Mouse (Mus musculus): ENCODE results near the gene Man1b1. TPM values are rescaled to one million over a fixed set of nuclear protein-coding genes. Genes with fewer than 3 reads are reported as not detected.

Gene Man1b1
- polyA plus RNA-seq, 1 experiment: 37.0 TPM

DNA sequence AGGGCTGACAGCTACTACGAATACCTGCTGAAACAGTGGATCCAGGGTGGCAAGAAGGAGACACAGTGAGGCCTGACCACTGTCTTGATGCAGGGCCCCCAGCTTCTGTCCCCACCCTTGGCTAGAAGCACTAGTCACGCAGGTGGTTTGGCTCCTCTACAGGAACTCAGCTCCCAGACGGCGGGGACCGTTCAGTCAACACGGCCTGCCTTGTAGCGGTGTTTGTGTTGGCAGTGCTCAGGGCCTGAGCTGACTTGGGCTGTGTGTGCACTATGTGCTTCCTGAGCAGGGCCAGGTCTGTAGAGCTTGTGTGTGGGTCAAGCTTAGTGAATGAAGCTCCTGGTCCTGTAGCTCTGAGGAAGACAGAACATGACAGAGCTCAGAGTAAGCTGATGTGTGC, 16.0 kb downstream of the Man1b1 start:
- TF ChIP-seq CTCF (IDR thresholded peaks at IDR 0.05; ENCODE audit: borderline replicate concordance, extremely low read depth, insufficient read depth, insufficient read length): no peak
- TF ChIP-seq POLR2A (IDR thresholded peaks at IDR 0.05; ENCODE audit: borderline replicate concordance, extremely low read depth, insufficient read depth, insufficient read length, poor library complexity, severe bottlenecking): no peak

DNA sequence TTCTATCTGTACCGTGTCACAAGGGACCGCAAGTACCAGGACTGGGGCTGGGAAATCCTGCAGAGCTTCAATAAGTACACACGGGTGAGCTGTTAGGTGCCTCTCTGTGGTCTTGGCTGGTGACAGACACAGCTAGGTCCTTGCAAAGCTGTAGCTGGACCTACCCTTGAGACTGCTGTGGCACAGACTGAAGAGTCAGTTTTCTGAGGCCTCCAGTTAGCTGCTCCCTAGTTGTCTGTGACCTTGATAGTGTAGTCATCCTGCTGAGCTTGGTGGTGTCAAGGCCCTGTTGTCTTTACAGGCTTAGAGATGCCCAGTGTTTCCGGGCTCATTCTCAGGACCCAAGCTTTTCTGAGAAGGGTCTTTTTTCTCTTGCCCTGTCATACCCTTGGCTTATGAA, 17.4 kb downstream of the Man1b1 start:
- TF ChIP-seq CTCF (IDR thresholded peaks at IDR 0.05; ENCODE audit: borderline replicate concordance, extremely low read depth, insufficient read depth, insufficient read length) (no peak), POLR2A (IDR thresholded peaks at IDR 0.05; ENCODE audit: borderline replicate concordance, extremely low read depth, insufficient read depth, insufficient read length, poor library complexity, severe bottlenecking) (no peak)

More for the DNA sequence above, 16.0 kb downstream of the Man1b1 start:
- DNase-seq (ENCODE audit: low read depth): no peak

DNA sequence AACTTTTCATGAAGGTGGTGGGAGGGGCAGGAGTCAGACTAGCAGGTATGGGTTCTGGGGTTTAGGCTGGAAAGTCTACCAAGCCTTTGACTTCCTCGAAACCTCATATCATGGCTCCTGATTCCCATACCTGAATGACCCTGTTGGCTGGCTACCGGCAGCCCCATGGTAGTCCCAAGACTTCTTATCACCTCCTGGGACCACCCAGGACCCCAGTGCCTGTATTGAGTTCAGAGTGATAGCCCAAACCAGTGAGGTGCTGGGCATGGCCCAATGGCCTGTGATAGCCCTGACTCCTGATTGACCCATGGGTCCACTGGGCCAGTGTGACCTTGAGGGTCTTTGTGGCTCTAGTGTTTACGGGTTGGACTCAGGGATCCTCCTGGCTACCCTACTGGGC, 18.6 kb downstream of the Man1b1 start:
- TF ChIP-seq CTCF (IDR thresholded peaks at IDR 0.05; ENCODE audit: borderline replicate concordance, extremely low read depth, insufficient read depth, insufficient read length): no peak
- TF ChIP-seq POLR2A (IDR thresholded peaks at IDR 0.05; ENCODE audit: borderline replicate concordance, extremely low read depth, insufficient read depth, insufficient read length, poor library complexity, severe bottlenecking): no peak
- DNase-seq (ENCODE audit: low read depth): no peak

More for the DNA sequence above, 17.4 kb downstream of the Man1b1 start:
- no peak for DNase-seq (ENCODE audit: low read depth)

DNA sequence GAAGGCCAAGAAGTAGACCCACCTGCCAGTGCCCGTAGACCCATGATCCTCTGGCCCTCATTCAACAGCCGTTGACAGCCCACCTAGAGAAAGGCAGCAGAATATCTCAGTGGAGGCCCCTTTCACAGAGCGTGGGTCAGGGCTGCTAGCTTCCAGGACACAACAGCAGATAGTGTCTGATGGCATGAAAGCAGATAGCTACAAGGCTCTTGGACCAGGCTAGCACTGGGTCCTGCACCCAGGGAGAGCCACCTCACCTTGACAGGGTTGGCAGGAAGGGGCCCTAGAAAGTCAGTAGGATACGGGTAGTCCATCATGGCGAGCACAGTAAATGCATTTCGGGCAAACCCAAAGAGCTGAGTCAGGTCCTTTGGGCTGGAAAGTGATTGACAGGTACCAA, 22.1 kb downstream of the Man1b1 start:
- DNase-seq (ENCODE audit: low read depth): no peak
- TF ChIP-seq CTCF (IDR thresholded peaks at IDR 0.05; ENCODE audit: borderline replicate concordance, extremely low read depth, insufficient read depth, insufficient read length) (no peak), POLR2A (IDR thresholded peaks at IDR 0.05; ENCODE audit: borderline replicate concordance, extremely low read depth, insufficient read depth, insufficient read length, poor library complexity, severe bottlenecking) (no peak)

DNA sequence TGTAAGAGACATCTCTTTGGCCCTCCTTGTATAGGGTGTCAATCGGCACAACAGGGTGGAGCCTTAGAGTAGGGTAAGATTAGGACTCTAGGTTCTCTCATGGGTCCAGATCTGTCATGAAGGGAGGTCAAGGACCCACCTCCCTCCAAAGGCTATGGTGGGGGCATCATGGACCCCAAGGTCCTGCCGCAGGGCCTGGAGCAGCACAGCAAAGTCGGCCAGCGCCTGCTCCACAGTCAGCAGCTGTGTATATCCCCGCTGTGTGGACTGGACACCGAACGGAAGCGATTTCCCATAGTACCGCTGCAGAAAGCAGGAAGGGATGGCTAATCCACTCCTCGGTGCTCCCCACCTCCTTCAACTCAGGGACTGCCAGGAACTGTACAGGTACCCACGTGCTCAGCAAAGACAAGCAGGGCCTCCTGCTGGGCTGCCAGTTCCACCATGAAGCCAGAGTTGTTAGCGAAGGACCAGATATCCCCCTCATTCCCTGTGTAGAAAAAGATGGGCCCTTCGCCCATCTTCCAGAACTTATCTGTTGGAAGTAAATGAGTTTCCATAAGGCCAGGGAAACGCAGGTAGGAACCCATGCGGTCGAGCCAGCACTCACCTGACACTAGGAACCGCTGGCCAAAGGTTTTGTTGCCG, 23.4 kb downstream of the Man1b1 start:
- TF ChIP-seq CTCF (IDR thresholded peaks at IDR 0.05; ENCODE audit: borderline replicate concordance, extremely low read depth, insufficient read depth, insufficient read length) (no peak), POLR2A (IDR thresholded peaks at IDR 0.05; ENCODE audit: borderline replicate concordance, extremely low read depth, insufficient read depth, insufficient read length, poor library complexity, severe bottlenecking) (no peak)
- no peak for DNase-seq (ENCODE audit: low read depth)

DNA sequence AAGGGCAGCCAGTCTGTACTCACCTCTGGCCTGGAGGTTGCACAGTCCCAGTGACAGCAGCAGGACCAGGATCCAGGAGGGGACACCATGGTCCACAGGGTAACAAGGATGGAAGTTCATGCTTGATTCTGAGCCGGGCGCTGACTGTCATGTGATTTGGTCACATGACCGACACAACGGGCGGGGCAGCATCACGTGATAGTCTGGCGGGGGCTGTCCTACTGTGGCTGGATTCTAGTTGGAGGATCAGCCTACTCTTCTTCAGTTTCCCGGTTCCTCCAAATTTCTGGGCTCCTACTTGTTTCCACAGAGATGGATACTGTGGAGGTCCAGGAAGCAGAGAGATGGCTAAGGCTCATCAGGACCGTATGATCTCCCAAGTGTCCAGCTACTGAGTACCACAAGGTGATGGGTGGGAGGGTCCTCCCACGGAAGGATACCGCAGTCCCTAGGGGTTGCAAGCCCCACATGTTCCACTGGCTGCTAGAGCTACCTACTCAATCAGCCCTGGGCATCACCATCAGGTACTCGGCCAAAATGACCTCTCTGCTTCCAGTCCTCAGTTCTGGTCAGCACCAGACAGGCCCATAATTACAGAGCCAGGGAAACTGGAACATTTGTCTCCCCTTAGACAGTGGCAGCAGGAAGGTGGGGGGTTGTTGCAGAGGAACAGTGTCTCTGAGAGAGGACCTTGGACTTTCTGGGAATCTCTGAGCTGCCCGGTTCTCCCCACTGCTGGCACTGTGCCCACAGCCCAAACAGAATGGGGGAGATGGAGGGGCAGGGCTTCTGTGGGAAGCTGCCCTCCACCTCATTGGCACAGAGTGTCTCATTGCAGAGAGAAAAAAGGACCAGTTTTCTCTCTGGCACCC, 24.3 kb downstream of the Man1b1 start, which contains the start of gene Dpp7:
Gene Dpp7 (minus strand): TSS at position 152 of the 872 bp plus-strand sequence.
- DNase-seq (ENCODE audit: low read depth): peak; percentile 93
- peak; percentile 28; the same call in 1 of the 2 replicates for TF ChIP-seq POLR2A (IDR thresholded peaks at IDR 0.05; ENCODE audit: borderline replicate concordance, extremely low read depth, insufficient read depth, insufficient read length, poor library complexity, severe bottlenecking)
- TF ChIP-seq CTCF (IDR thresholded peaks at IDR 0.05; ENCODE audit: borderline replicate concordance, extremely low read depth, insufficient read depth, insufficient read length): no peak

DNA sequence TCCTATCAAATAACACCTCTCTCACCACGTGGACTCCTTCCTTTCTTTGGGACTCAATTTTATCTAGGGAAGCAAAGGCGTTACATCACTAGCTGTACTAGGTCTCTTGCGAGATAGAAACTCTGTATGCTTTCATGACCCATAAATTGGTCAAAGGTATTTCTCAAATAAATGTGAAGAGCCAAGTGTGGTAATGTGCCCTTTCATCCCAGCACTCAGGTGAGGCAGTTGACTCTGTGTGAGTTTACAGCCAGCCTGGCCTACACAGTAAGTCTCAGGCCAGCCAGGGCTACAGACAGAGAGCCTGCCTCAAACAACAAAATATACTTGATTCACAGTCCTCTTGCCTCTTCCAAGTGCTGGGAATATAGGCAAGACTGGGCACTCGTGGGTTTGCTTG, 27.7 kb downstream of the Man1b1 start:
- no peak for TF ChIP-seq POLR2A (IDR thresholded peaks at IDR 0.05; ENCODE audit: borderline replicate concordance, extremely low read depth, insufficient read depth, insufficient read length, poor library complexity, severe bottlenecking)
- no peak for TF ChIP-seq CTCF (IDR thresholded peaks at IDR 0.05; ENCODE audit: borderline replicate concordance, extremely low read depth, insufficient read depth, insufficient read length)
- no peak for DNase-seq (ENCODE audit: low read depth)

DNA sequence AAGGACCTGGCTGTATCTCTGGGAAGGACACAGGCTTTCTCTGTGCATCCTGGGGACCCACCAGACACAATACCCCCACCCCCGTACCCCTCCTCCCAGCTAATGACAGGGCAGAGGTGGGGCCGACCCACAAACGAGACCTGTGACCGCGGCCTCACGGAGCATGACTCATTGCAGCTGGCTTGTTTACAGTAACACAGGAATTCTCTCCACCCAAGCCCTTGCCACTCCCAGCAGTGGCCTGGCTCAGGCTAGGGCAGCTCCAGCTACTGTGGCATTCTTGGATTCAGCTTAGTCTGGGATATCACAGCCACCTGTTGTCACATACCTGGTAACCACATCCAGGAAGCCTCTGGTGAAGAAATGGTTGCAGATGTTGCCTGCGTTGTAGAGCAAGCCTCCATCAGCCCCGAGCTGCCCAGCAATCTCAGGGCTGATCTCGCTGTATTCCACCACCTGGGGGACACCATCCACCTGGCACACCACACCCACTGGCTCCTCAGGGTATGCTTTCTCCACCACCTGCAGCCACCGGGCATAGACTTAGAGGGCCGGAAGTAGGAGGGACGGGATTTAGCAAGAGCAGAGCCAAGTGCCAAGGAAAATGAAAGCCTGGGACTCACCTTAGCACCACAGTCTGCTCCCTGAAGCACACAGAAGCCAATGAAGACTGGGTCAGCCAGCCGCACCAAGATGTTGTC, 31.5 kb downstream of the Man1b1 start:
- DNase-seq (ENCODE audit: low read depth): no peak
- TF ChIP-seq POLR2A (IDR thresholded peaks at IDR 0.05; ENCODE audit: borderline replicate concordance, extremely low read depth, insufficient read depth, insufficient read length, poor library complexity, severe bottlenecking) (no peak), CTCF (IDR thresholded peaks at IDR 0.05; ENCODE audit: borderline replicate concordance, extremely low read depth, insufficient read depth, insufficient read length) (no peak)

DNA sequence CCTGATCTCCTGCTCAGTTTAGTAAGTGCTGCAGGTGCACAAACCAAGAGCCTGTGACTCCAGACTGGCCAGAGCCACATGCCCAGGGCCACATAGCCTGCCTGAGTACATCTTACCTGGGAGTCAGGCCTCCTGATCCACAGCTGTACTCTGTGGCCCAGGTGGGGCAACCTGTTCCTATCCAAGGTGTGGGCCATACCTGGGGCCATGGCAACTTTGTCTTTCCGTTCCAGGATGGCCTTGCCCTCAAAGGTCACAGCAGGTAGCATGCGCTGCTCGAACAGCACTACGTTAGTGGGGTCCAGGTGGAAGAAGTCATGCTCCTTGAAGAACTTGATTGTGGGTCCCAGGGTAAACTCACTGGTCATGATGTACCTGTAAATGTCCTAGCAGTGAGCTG, 32.2 kb downstream of the Man1b1 start:
- no peak for DNase-seq (ENCODE audit: low read depth)
- TF ChIP-seq POLR2A (IDR thresholded peaks at IDR 0.05; ENCODE audit: borderline replicate concordance, extremely low read depth, insufficient read depth, insufficient read length, poor library complexity, severe bottlenecking): no peak
- TF ChIP-seq CTCF (IDR thresholded peaks at IDR 0.05; ENCODE audit: borderline replicate concordance, extremely low read depth, insufficient read depth, insufficient read length): no peak

DNA sequence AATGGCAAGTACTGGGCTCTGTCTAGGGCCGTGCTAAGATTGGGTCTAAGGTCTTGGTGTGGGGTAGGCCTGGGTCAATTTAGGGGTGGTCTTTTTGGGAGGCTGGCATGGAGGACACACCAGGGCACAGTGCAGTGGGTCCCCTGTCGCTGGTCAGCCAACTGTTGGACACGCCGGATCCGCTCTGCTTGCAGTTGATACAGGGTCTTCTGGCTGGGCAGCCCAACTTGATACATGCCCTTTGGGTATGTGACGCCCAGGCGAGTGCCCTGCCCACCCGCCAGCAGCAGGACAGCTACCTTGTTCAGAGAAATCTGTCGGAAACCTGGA, 32.6 kb downstream of the Man1b1 start:
- no peak for DNase-seq (ENCODE audit: low read depth)
- TF ChIP-seq CTCF (IDR thresholded peaks at IDR 0.05; ENCODE audit: borderline replicate concordance, extremely low read depth, insufficient read depth, insufficient read length) (no peak), POLR2A (IDR thresholded peaks at IDR 0.05; ENCODE audit: borderline replicate concordance, extremely low read depth, insufficient read depth, insufficient read length, poor library complexity, severe bottlenecking) (no peak)

DNA sequence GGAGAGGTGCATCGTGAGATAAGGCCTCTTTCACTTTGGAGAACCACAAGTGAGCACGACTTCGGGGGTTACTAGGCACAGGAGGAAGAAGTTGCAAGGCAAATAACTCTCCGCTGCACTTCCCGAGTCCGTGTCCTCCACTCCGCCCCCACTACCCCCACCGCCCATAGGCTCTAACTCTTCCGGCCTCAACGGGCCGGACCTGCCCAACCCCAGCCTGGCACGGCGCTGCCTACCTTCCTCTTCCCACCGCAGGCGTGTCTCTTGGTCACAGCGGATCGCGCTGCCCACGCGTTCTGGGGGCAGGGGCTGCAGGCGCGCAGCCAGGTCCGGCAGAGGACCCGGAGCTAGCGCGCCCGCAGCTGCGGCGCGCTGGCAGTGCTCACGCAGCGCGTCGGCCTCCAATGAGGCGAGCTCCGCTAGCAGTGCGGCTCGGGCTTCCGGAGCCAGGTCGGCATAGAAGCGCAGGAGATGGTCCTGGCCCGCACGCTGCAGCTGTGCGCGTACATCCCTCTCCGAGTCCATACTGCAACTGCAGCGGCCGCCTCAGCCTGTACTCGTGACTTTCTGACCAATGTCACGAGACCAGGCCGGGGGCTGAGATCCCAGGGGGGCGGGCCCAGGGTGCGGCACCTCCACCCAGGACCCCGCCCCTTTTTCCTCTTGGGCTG, 33.1 kb downstream of the Man1b1 start, which contains the start of gene Uap1l1:
Gene Uap1l1 (minus strand): TSS at position 592 of the 671 bp plus-strand sequence.
- peak; percentile 54 for DNase-seq (ENCODE audit: low read depth)
- TF ChIP-seq POLR2A (IDR thresholded peaks at IDR 0.05; ENCODE audit: borderline replicate concordance, extremely low read depth, insufficient read depth, insufficient read length, poor library complexity, severe bottlenecking) (no peak), CTCF (IDR thresholded peaks at IDR 0.05; ENCODE audit: borderline replicate concordance, extremely low read depth, insufficient read depth, insufficient read length) (no peak)

All from brain, embryonic 14.5 days (tissue).